9 mouse cellular contexts compared by ENCODE assay signal in genomic region chr5:92970480-92970879, GRCm38 (mm10).
A peak's percentile ranks its signal among the peaks of the same experiment; 100 is the strongest.
DNase-seq lines count a peak whose midpoint lies in the region; ATAC-seq lines count a peak whose summit lies in the region.
"Had no signal": no experiment of that assay in that cellular context is flagged by ENCODE, and none has a peak within 500 bp of the region (broad histone marks: within the 10 kb centered on the region; RNA-seq: fewer than 3 reads in every experiment).

No protein-coding gene starts in this region.

- no peak overlapping the region for H3K4me2 ChIP-seq in hindbrain, embryonic 14.5 days (replicated peaks)
- no peak overlapping the region for H3K4me2 ChIP-seq in hindbrain, embryonic 16.5 days (ENCODE audit: low read length)
- no peak overlapping the region for H3K4me2 ChIP-seq in stomach, embryonic 15.5 days

- H3K36me3 ChIP-seq in hindbrain, embryonic 14.5 days (replicated peaks; ENCODE audit: control insufficient read depth, insufficient read depth): no peaks in the 10 kb centered on the region
- no peaks in the 10 kb centered on the region for H3K36me3 ChIP-seq in hindbrain, embryonic 16.5 days (ENCODE audit: control insufficient read depth, insufficient read depth, low read length)
- H3K36me3 ChIP-seq in stomach, embryonic 15.5 days: 0 out of 2 replicates have a peak, but pooled peaks cover 10% of the 10 kb centered on the region

- no peak overlapping the region for H3K9ac ChIP-seq in hindbrain, embryonic 14.5 days
- H3K9ac ChIP-seq in hindbrain, embryonic 16.5 days (ENCODE audit: low read depth, low read length): no peak overlapping the region
- no peak overlapping the region for H3K9ac ChIP-seq in stomach, embryonic 15.5 days

- peak; percentile 68 for DNase-seq in hindbrain, embryonic 14.5 days (ENCODE audit: low spot score)
- peak; percentile 52 for DNase-seq in thymus, postnatal 4 days
- DNase-seq in thymus, postnatal 25 days: no peak
- peak; percentile 74 for DNase-seq in embryo, embryonic 10 days (ENCODE audit: low spot score)
- DNase-seq in testis, postnatal 14 days (ENCODE audit: low spot score): no peak
- no peak for DNase-seq in ovary, postnatal 10 days (ENCODE audit: low spot score)

- H3K27ac ChIP-seq in hindbrain, embryonic 14.5 days: no peak overlapping the region
- H3K27ac ChIP-seq in hindbrain, embryonic 16.5 days (ENCODE audit: low read depth, low read length): no peak overlapping the region
- H3K27ac ChIP-seq in stomach, embryonic 15.5 days: peak overlapping the region; percentile 40; the same call in 1 of the 2 replicates

- H3K4me1 ChIP-seq in hindbrain, embryonic 14.5 days (replicated peaks; ENCODE audit: control insufficient read depth, insufficient read depth, low read length): no peaks in the 10 kb centered on the region
- H3K4me1 ChIP-seq in hindbrain, embryonic 16.5 days (ENCODE audit: control insufficient read depth, insufficient read depth, low read depth, low read length): no peaks in the 10 kb centered on the region
- H3K4me1 ChIP-seq in stomach, embryonic 15.5 days: no peaks in the 10 kb centered on the region

- no peaks in the 10 kb centered on the region for H3K9me3 ChIP-seq in hindbrain, embryonic 14.5 days (ENCODE audit: control insufficient read depth, low read length)
- no peaks in the 10 kb centered on the region for H3K9me3 ChIP-seq in hindbrain, embryonic 16.5 days (ENCODE audit: control insufficient read depth, low read length)
- no peaks in the 10 kb centered on the region for H3K9me3 ChIP-seq in stomach, embryonic 15.5 days

- WGBS in hindbrain, embryonic 14.5 days: 39% methylated on average over 7 of the region's 7 CpGs
- 31% methylated on average over 7 of the region's 7 CpGs for WGBS in hindbrain, embryonic 16.5 days
- WGBS in stomach, embryonic 15.5 days: 31% methylated on average over 7 of the region's 7 CpGs

- H3K4me3 ChIP-seq in hindbrain, embryonic 14.5 days (replicated peaks; ENCODE audit: low read length): no peak overlapping the region
- H3K4me3 ChIP-seq in hindbrain, embryonic 16.5 days (ENCODE audit: low read length): no peak overlapping the region
- no peak overlapping the region for H3K4me3 ChIP-seq in stomach, embryonic 15.5 days (replicated peaks)
- H3K4me3 ChIP-seq: myocyte had no signal

- ATAC-seq in hindbrain, embryonic 14.5 days (ENCODE audit: low FRiP score): no peak
- ATAC-seq in hindbrain, embryonic 16.5 days: no peak
- no peak for ATAC-seq in stomach, embryonic 15.5 days (ENCODE audit: insufficient read depth, low FRiP score, low read depth)

- H3K27me3 ChIP-seq in hindbrain, embryonic 14.5 days (ENCODE audit: control insufficient read depth, insufficient read depth, low read length): no peaks in the 10 kb centered on the region
- H3K27me3 ChIP-seq in hindbrain, embryonic 16.5 days (replicated peaks; ENCODE audit: control insufficient read depth, insufficient read depth, low read length): no peaks in the 10 kb centered on the region
- no peaks in the 10 kb centered on the region for H3K27me3 ChIP-seq in stomach, embryonic 15.5 days (replicated peaks)

Comparison
In these comparisons a context has a peak if more than half of its experiments do, and no peak if none do; other contexts are left out.
1. DNase-seq: peak in hindbrain, embryonic 14.5 days (single experiment), thymus, postnatal 4 days (single experiment) and embryo, embryonic 10 days (single experiment); none in thymus, postnatal 25 days (single experiment), testis, postnatal 14 days (single experiment) and ovary, postnatal 10 days (single experiment).